Mouse (Mus musculus) stomach, embryonic 14.5 days (tissue): ENCODE data around the gene Olfr520. TPM values are rescaled to one million over a fixed set of nuclear protein-coding genes. Genes with fewer than 3 reads are reported as not detected.

Source experiments
- ATAC-seq: fragments of 200-750 bp; cut with Nextera tagmentation; 2 replicates; pipeline ENCODE4 v1.8.0; 2017; ENCODE audit warnings: low read depth, moderate TSS enrichment; ENCODE audit not compliant: insufficient number of reproducible peaks, insufficient read depth, low FRiP score
- H3K27ac ChIP-seq: fragments of 300-500 bp; sonication (generic); 2 replicates; pipeline ENCODE4 v1.5.1; 2014; ENCODE audit warnings: mild to moderate bottlenecking, low read length, moderate library complexity, mixed read lengths
- H3K27me3 ChIP-seq: fragments of 300-500 bp; sonication (generic); 2 replicates; pipeline ENCODE4 v1.6.1; 2014; ENCODE audit warnings: low read length, control low read depth, mixed read lengths; ENCODE audit not compliant: control insufficient read depth, insufficient read depth
- H3K36me3 ChIP-seq: fragments of 300-500 bp; sonication (generic); 2 replicates; pipeline ENCODE4 v1.6.1; 2014; ENCODE audit warnings: mild to moderate bottlenecking, control low read depth, low read length, moderate library complexity, mixed read lengths; ENCODE audit not compliant: control insufficient read depth, insufficient read depth
- H3K4me1 ChIP-seq: fragments of 300-500 bp; sonication (generic); 2 replicates; pipeline ENCODE4 v1.6.1; 2014; ENCODE audit warnings: low read length, control low read depth, mixed read lengths; ENCODE audit not compliant: control insufficient read depth, insufficient read depth
- H3K4me2 ChIP-seq: fragments of 300-500 bp; sonication (generic); replicated peaks from 2 replicates; pipeline ENCODE4 v1.6.1; 2014; ENCODE audit warnings: low read depth, low read length, control low read depth
- H3K4me3 ChIP-seq: fragments of 300-500 bp; sonication (generic); 2 replicates; pipeline ENCODE4 v1.5.1; 2014; ENCODE audit warnings: low read depth, low read length, control low read depth
- H3K9ac ChIP-seq: fragments of 300-500 bp; sonication (generic); replicated peaks from 2 replicates; pipeline ENCODE4 v1.6.1; 2014; ENCODE audit warnings: low read depth, mild to moderate bottlenecking, control low read depth, low read length, moderate library complexity, mixed read lengths
- H3K9me3 ChIP-seq: fragments of 300-500 bp; sonication (generic); 2 replicates; pipeline ENCODE4 v1.6.1; 2016; ENCODE audit warnings: low read depth, low read length, control low read depth; ENCODE audit not compliant: control insufficient read depth
- WGBS: fragments of 180-500 bp; shearing (Covaris S2); extraction: QIAGEN DNeasy Blood & Tissue Kit; methylation state at CpG from one replicate; pipeline ENCODE4 v1.1.7; 2014; 5-methylcytosine and 5-hydroxymethylcytosine counted together
- polyA plus RNA-seq: library from polyadenylated mRNA; unstranded; fragments of >200 nt; fragmentation: Nextera tagmentation; extraction: Ambion mirVana; gene quantifications from 2 replicates; pipeline ENCODE4 v1.2.1, GENCODE M21; 2014

Gene Olfr520
- polyA plus RNA-seq, 1 experiment from 2014 or later: not detected

DNA sequence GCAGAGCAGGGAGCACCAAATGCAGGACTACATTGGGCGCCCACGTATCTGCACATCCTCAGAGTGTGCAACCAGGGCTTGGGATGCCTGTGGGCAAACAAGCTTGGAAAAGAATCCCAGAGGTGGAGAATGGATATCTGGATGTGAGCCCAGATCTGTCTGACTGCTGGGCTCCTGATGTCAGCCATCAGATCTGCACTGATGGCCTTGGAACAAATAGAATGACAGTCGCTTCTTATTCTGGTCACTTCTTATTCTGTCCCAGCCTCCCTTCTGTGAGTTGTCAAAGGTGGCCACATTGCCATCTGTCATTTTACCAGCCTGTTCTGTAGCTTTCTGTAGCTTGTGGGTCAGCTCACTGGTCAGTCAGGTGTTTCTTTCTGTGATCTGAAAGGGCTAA is 31.5 kb upstream of the Olfr520 start:
- Histone ChIP-seq H3K4me3 (no peak overlapping the region), H3K9ac (no peak overlapping the region), H3K4me2 (no peak overlapping the region), H3K27ac (no peak overlapping the region), H3K9me3 (no peaks in the 10 kb centered on the region), H3K27me3 (no peaks in the 10 kb centered on the region), H3K36me3 (no peaks in the 10 kb centered on the region), H3K4me1 (peaks cover 3% of the 10 kb centered on the region; the same call in 1 of the 2 replicates)
- no peak for ATAC-seq
- WGBS: 92% methylated on average over 3 of the region's 3 CpGs

DNA sequence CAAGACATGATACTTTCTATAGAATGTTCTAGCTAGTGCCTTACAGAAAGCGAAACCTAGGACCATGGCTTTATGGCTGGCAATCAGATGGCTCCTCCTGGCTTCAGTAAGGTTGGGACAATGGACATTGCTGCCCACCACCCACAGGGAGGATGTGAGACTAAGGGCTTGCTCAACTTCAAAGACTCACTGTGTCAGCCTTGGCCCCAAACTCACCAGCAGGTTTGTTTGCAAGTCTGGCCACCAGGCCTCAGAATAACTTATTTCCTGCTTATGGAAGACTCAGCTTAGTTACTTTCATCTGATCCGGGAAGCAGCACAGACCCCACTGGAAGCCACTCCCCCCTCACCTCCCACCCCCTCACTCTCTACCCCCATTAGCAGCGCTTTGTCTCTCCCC is 31.0 kb upstream of the Olfr520 start:
- Histone ChIP-seq H3K4me1 (peaks cover 3% of the 10 kb centered on the region; the same call in 1 of the 2 replicates), H3K27ac (no peak overlapping the region), H3K27me3 (no peaks in the 10 kb centered on the region), H3K4me2 (no peak overlapping the region), H3K9me3 (no peaks in the 10 kb centered on the region), H3K9ac (no peak overlapping the region), H3K36me3 (no peaks in the 10 kb centered on the region), H3K4me3 (no peak overlapping the region)
- WGBS: 41% methylated on average over 3 of the region's 3 CpGs
- ATAC-seq: no peak

DNA sequence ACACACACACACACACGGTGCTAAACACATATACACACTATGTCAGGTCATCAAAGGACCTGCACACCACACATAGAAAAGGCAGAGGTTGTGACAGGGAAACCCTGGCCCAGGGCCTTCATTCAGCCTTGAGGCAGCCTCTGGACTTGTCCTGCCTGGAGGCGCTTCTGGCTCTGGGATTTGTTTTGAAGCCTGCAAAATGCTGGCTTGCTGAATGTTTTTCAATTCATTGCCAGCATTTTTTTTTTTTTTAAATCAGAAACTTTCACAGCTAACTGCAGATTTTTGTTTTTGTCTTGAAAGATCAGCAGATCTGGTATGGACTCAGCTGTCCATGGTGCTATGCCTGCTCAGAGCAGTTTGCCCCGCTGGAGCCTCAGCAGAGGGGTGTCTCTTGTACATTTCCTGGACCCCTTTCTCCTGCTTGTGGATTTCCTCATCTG is 30.3 kb upstream of the Olfr520 start:
- Histone ChIP-seq H3K36me3 (no peaks in the 10 kb centered on the region), H3K9ac (no peak overlapping the region), H3K4me3 (no peak overlapping the region), H3K27ac (no peak overlapping the region), H3K27me3 (no peaks in the 10 kb centered on the region), H3K9me3 (no peaks in the 10 kb centered on the region), H3K4me1 (peaks cover 3% of the 10 kb centered on the region; the same call in 1 of the 2 replicates), H3K4me2 (no peak overlapping the region)
- no peak for ATAC-seq
- 53% methylated on average over 3 of the region's 3 CpGs for WGBS

GRCm38 (mm10) chr7:99700641-99701040 is 29.4 kb upstream of the Olfr520 start:
- ATAC-seq: no peak
- WGBS: 68% methylated on average over 4 of the region's 4 CpGs
- no peak overlapping the region for H3K27ac ChIP-seq
- no peaks in the 10 kb centered on the region for H3K36me3 ChIP-seq
- peaks cover 3% of the 10 kb centered on the region; the same call in 1 of the 2 replicates for H3K4me1 ChIP-seq
- H3K4me2 ChIP-seq: no peak overlapping the region
- H3K9me3 ChIP-seq: no peaks in the 10 kb centered on the region
- H3K9ac ChIP-seq: no peak overlapping the region
- no peaks in the 10 kb centered on the region for H3K27me3 ChIP-seq
- no peak overlapping the region for H3K4me3 ChIP-seq

GRCm38 (mm10) chr7:99702201-99702600 is 27.9 kb upstream of the Olfr520 start:
- peaks cover 7% of the 10 kb centered on the region; the same call in 1 of the 2 replicates for H3K4me1 ChIP-seq
- no peak overlapping the region for H3K9ac ChIP-seq
- H3K9me3 ChIP-seq: no peaks in the 10 kb centered on the region
- no peaks in the 10 kb centered on the region for H3K36me3 ChIP-seq
- no peak overlapping the region for H3K4me3 ChIP-seq
- no peak overlapping the region for H3K4me2 ChIP-seq
- no peaks in the 10 kb centered on the region for H3K27me3 ChIP-seq
- WGBS: 23% methylated on average over 6 of the region's 6 CpGs
- H3K27ac ChIP-seq: no peak overlapping the region
- ATAC-seq: no peak

DNA sequence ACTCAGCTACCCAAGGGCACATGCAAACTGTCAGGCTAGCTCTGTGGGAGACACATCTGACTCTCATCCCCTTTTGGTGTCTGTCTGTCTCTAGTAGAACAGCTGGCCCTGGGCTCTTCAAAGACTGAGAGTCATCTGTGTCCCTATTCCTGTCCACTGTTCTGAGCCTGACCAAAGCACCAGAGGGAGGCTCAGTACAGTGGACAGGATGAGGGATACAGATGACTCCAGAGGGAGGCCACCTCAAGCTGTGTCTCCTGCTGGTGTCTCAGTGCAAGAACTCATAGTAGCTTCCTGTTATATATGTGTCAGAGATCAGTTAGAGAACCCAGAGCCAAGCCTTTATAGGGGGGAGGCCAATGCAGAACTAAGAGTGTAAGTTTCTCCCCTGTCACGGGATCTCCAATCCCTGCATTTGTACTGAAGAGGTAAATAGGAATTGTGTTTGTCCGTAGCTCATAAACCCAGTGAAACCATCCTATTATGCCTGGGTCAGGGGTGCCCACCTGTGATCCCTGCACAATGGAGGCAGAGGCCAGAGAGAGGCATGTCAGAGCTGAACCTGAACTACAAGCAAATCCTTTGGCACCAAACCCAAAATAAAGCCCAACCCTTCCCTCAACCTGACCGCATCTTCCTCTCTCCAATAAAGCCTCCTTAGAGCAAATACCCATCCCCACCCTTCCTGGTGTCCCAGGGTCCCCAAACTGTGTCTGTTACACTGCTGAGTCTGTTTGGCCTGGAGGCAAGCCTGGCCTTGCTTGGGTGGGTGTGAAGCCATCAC is 25.1 kb upstream of the Olfr520 start:
- 87% methylated on average over 3 of the region's 3 CpGs for WGBS

GRCm38 (mm10) chr7:99706341-99707037 is 23.6 kb upstream of the Olfr520 start:
- Histone ChIP-seq H3K36me3 (no peaks in the 10 kb centered on the region), H3K4me2 (no peak overlapping the region), H3K4me3 (no peak overlapping the region), H3K9ac (no peak overlapping the region), H3K9me3 (no peaks in the 10 kb centered on the region), H3K27me3 (no peaks in the 10 kb centered on the region), H3K27ac (peak overlapping the region; percentile 44; the same call in 1 of the 2 replicates), H3K4me1 (0 out of 2 replicates have a peak, but pooled peaks cover 5% of the 10 kb centered on the region)
- WGBS: 60% methylated on average over 4 of the region's 4 CpGs
- no peak for ATAC-seq

More for the DNA sequence above, 25.1 kb upstream of the Olfr520 start:
- Histone ChIP-seq H3K4me3 (no peak overlapping the region), H3K4me2 (no peak overlapping the region), H3K4me1 (0 out of 2 replicates have a peak, but pooled peaks cover 5% of the 10 kb centered on the region), H3K9me3 (no peaks in the 10 kb centered on the region), H3K27ac (no peak overlapping the region), H3K27me3 (no peaks in the 10 kb centered on the region), H3K9ac (no peak overlapping the region), H3K36me3 (no peaks in the 10 kb centered on the region)
- ATAC-seq: no peak

DNA sequence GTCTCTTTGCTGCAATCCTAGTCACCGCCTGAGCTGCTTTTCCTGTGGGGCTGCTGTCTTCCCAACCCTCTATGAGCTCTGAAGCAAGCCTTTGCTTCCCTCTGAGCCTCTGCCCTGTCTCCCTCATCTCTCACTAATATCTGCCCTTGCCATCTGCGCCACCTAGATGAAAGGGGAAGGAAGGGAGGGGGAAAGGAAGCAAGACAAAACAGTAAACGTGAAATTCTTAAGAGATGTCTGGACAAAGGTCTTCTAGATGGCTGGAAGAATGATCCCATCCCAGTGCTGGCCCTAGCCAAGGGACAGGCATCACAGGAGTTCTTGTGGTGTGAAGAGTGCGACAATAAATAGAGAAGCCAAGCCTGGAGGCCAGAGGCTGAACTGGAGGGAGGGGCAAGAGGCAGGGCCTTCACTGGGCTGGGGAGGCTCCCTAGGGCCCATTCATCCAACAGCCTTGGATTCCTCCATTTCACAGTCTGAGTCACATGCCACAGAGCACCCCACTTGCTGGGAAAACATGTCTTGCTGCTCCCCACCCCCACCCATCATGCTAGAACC is 23.0 kb upstream of the Olfr520 start:
- no peaks in the 10 kb centered on the region for H3K27me3 ChIP-seq
- no peak overlapping the region for H3K4me3 ChIP-seq
- H3K4me1 ChIP-seq: 0 out of 2 replicates have a peak, but pooled peaks cover 5% of the 10 kb centered on the region
- whole genome bisulfite sequencing: 41% methylated on average over 4 of the region's 4 CpGs
- H3K27ac ChIP-seq: no peak overlapping the region
- H3K36me3 ChIP-seq: no peaks in the 10 kb centered on the region
- no peak overlapping the region for H3K4me2 ChIP-seq
- H3K9me3 ChIP-seq: no peaks in the 10 kb centered on the region
- no peak for ATAC-seq
- H3K9ac ChIP-seq: no peak overlapping the region
